Mouse (Mus musculus) adrenal gland, adult 2 months (tissue): ENCODE data around the gene 4933415A04Rik. TPM values are rescaled to one million over a fixed set of nuclear protein-coding genes. Genes with fewer than 3 reads are reported as not detected.

Source experiments
- DNase-seq: peaks from one replicate; pipeline ENCODE4 v3.0.0; 2021
- polyA plus RNA-seq: library from polyadenylated mRNA; depleted of rRNA; stranded (reverse); fragments of >200 nt; gene quantifications from 2 replicates; pipeline ENCODE4 v1.2.3, GENCODE M21; 2012; rRNA removed
- total RNA-seq, 2 experiments: library from RNA; stranded (reverse); gene quantifications; 2 replicates each; pipeline ENCODE4 v1.2.3; 2021

4933415A04Rik gene
- total and polyA plus RNA-seq, 3 experiments: 0.08 to 0.45 (median 0.32) TPM

- DNase-seq: no peak
These were observed 45.7 kb downstream of the 4933415A04Rik start for GRCm38 (mm10) chr11:43632566-43632965.

DNA sequence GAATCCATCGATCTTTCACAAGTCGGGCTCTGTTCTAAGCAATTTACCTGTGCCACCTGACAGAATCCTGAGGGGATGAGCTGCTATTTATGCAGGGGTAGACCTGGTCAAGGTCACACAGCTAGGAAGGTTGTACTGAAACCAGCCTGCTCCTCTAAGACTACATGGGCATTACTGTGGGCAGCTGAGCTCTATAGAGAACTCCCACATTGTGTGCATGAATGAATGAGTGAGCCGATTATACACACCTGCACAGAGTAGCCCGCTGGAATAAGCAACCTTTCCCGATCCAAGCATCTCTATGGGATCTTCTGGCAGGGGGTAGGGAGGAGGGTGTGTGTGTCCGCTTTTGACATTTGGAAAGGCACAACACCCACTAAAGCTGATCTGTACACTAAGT, 46.3 kb downstream of the 4933415A04Rik start:
- no peak for DNase-seq

DNA sequence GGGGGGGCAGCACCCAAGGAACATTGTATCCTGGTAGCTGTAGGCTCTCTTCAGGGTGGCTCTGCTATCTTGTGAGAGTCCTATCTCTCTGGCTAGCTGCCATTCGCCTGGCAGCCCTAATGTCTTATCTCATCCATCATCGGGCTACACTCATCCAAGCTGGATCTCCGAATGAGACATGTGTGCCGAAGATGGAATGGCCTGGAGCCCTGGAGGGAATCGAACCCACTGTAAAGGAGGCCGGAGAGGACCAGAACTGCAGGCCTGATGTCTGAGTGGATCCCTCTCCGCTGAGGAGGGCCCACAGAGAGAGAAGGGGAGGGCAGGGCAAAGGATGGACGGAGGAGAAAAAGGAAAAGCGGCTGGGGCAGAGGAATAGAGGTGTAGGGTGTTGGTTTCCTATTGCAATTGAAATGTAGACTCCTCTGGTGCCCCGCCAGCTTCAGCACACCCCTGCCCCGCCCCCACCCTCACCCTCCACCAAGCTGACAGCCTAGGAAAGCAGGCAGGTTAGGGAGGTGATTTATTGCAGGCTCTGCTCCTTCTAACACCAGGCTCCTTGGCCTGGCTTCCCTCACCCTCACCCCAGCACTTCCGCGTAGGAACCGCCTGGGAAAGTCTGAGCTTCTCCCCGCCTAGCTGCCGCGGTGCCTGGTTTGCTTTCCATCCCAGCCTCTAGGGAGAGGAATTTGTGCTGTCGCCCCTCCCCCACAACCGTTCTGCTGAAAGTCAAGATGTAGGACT, 47.0 kb downstream of the 4933415A04Rik start:
- DNase-seq: peak; percentile 78

- no peak for DNase-seq
These were observed 49.9 kb downstream of the 4933415A04Rik start for GRCm38 (mm10) chr11:43636761-43637160.

GRCm38 (mm10) chr11:43638486-43638885, 51.6 kb downstream of the 4933415A04Rik start:
- no peak for DNase-seq

Other genes with a start within 250 kb of the 4933415A04Rik start
- 10 to 100 TPM; 45.4 to 45.5 TPM for gene Pttg1, start 160.8 kb upstream of the 4933415A04Rik start, total RNA-seq
- 4.5 and 7.3 TPM in 2 replicates for gene Pttg1, start 160.8 kb upstream of the 4933415A04Rik start, polyA plus RNA-seq
- 10 to 100 TPM; 42.7 to 44.4 TPM for gene Slu7, start 153.3 kb upstream of the 4933415A04Rik start, total RNA-seq
- gene Slu7, start 153.3 kb upstream of the 4933415A04Rik start, polyA plus RNA-seq: 1.5 and 2.3 TPM in 2 replicates
- gene C1qtnf2, start 112.8 kb upstream of the 4933415A04Rik start, total RNA-seq: 1 to 10 TPM; 5.2 to 9.1 TPM
- gene C1qtnf2, start 112.8 kb upstream of the 4933415A04Rik start, polyA plus RNA-seq: 4.9 and 5.6 TPM in 2 replicates
- 1 to 10 TPM; 2.0 to 2.4 TPM for gene Ccnjl, start 58.3 kb upstream of the 4933415A04Rik start, total RNA-seq
- gene Ccnjl, start 58.3 kb upstream of the 4933415A04Rik start, polyA plus RNA-seq: 3.1 and 3.2 TPM in 2 replicates
- gene Fabp6, start 14.5 kb downstream of the 4933415A04Rik start, total RNA-seq: not detected
- not detected in 2 replicates for gene Fabp6, start 14.5 kb downstream of the 4933415A04Rik start, polyA plus RNA-seq
- gene Pwwp2a, start 95.0 kb downstream of the 4933415A04Rik start, total RNA-seq: 10 to 100 TPM; 29.4 to 30.9 TPM
- 7.8 and 12.8 TPM in 2 replicates for gene Pwwp2a, start 95.0 kb downstream of the 4933415A04Rik start, polyA plus RNA-seq
- 10 to 100 TPM; 53.5 to 59.2 TPM for gene Ttc1, start 161.0 kb downstream of the 4933415A04Rik start, total RNA-seq
- 3.0 and 3.8 TPM in 2 replicates for gene Ttc1, start 161.0 kb downstream of the 4933415A04Rik start, polyA plus RNA-seq